Mouse (Mus musculus) cerebellum, postnatal 10 days (tissue): ENCODE results near the gene Il17d.

Source experiments
- DNase-seq, 2 experiments: peaks; one replicate each; pipeline ENCODE4 v3.0.0; 2021; ENCODE audit warnings: mixed read lengths in 2 of 2

The Il17d gene

DNA sequence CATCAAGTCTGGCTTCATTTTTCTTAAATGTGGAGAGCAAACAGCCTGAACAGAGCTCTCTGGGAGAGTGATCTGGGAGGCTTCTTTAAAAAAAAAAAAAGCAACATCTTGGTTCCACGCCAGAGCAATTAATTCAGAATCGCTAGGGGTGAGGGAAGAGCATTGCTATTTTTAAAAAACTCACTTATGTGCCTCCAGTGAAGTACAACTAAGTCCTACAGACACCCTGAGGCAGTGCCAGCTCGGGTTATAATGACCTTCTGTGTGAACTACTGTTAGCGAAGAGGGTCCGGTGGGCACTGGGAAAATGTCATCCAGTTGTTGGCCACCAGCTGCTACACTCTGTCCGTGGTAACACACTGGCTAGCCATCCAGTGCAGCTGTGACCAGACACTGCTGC, 11.1 kb downstream of the Il17d start:
- peak; percentile 31 to 35 for DNase-seq

DNA sequence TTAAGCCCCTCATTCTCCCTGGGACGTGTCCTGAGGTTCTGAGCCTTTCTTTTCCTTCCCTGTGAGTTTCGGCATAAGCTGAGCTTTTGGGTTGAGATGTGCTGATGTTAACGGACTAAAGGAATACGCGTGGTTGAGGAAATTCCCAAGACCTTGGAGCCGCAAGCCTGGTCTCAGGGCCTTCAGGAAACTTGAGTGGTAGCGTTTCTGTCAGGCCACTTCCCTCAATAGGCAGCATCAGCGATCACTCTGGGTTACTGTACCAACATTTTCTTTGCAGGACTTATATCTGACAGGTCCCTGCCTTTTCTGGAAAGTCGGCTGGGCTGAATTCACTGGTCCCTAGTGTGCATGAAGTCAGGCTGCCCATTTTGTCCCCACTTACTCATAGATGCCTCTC, 12.2 kb downstream of the Il17d start:
- DNase-seq: no peak

DNA sequence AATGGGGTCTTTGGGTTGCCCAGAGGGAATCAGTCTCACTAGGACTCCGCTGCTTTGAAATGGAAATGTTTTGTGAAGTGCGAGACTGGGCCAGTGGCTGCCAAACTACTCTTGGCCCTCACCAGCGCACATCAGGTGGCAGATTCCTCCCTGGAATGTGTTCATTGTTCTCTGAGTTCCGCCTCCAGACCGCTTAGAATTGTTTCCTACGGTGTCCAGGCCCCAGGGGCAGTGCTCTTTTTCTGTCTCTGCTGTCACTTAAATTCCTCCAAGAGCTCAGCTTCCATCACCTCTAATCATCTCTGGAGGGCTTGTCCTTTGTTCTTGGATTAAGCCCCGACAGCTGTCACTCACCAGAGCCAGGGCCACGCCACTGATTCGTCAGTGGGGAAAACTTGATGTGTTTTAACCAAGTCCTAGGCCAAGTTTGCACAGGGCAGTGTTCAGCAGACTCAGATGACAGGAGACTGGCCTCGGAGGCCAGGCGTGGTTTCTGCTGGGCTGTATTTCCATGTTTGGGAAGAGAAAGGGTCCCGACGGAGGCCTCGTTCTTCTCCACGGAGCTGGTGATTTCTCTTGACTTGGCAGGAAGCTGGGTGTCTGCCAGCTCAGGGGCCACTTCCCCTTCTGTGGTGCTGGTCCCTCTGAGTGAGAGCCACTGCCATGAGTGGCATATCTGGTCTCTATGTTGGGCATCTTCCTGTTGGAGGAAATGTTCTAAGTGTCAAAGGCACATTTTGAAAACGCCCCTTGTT, 12.9 kb downstream of the Il17d start:
- peak; percentile 50 to 52 for DNase-seq

DNA sequence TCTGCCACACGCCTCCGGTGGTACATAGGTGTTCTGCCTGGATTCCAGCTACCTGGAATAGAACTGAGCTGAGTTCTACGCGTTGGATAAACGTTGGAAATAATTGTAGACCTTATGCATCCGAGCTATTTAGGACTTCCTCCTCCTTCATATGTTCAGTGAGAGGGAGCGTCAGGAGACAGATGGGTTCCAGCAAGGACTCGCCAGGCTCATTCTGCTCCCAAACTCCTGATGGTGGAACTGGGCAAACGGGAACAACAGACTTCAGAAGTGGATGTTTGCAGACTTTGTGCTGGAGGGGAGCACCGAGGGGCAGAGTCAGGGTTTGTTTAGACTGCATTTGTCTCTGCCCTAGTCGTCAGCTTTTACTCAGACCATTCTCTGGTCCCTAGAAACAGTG, 16.1 kb downstream of the Il17d start:
- DNase-seq: no peak

DNA sequence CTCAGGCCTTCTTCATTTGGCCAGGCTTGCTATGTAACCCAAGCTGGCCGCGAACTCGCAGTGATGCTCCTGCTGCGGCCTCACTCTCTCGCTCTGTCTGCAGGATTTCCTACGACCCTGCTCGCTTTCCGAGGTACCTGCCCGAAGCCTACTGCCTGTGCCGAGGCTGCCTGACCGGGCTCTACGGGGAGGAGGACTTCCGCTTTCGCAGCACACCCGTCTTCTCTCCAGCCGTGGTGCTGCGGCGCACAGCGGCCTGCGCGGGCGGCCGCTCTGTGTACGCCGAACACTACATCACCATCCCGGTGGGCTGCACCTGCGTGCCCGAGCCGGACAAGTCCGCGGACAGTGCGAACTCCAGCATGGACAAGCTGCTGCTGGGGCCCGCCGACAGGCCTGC, 17.7 kb downstream of the Il17d start:
- no peak for DNase-seq

DNA sequence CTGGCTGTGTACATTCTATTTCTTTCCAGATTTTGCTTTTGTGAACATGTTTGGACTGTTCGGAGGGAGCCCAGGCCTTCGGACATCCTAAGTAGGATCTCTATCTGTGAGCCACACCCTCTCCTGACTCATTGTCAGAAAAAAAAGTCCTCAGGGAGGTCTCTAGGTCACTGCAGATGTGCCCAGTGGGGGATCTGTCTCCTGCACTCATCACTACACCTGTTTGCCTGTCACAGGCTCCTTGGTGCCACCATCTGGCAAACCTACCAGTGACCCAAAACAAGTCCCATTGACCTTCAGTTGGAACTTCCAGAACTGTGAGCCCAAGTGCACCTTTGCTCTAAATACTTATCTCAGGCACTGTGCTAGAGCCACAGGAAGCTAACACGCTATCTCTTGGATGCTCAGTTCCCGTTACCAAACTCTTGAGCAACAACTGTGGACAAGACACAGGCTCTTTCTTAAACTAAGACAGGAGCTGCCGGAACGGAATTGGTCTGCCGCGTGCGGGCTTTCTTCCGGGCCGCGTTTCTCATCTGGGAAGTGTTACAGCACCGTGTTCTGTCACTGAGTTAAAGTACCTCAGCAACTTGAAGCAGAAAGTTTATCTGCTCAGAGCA, 19.0 kb downstream of the Il17d start:
- no peak for DNase-seq

DNA sequence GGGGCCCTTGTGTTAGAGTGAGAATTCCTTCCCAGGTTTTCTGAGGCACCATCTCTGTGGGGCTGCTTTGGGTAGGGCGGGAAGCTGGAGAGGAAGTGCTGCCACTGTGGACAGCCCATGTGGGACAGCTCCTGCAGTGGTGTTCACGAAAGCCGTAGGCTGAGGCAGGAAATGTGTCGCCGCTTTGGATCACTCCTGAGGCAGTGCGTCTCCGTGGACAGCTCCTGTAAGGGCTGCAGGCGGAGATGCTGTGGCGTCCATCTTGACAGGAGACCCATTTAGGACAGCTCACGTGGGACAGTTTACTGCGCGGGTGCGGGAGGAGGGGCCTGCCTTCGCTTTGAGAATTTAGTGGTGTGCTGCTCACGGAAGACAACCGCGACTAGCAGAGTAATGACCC, 20.9 kb downstream of the Il17d start:
- DNase-seq: no peak

DNA sequence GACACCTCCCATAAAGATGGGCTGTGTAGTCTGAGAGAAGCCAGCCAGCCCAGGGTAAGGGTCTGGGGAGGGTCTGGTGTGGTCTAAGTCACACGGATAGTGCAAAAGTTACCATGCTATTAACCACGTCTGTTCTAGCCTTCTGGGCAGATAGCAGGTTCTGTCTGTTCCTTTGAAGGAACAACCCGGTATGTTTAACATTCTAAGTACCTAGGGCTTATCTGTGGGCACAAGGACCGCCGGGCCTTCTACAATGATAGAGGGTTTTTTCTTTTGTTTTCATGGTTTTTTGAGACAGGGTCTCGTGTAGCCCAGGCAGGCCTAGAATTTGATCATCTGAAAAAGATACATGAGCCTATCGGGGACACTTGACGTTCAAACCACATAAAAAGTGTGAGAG, 21.6 kb downstream of the Il17d start:
- DNase-seq: no peak

DNA sequence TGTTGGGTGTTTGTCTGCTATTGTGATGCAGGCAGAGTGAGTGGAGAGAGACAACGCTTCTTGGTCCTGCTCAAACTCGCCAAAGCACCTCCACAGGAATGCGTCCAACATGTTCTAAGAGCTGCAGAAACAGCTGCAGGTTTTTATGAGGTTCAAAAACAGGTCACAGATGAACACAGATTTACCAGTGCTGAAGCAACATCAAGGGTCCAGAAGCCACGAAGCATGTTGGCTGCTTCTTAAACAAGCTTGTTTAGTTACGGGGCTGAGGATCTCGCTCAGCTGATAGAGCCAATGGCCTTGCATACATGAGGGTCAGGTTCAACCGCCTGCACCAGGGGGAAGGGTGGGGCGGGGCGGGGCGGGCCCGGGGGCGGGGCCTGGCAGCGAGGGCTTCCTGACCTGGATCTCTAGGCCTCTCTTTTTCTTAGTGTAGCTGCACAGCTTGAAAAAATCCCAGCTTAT, 22.0 kb downstream of the Il17d start:
- DNase-seq: no peak

DNA sequence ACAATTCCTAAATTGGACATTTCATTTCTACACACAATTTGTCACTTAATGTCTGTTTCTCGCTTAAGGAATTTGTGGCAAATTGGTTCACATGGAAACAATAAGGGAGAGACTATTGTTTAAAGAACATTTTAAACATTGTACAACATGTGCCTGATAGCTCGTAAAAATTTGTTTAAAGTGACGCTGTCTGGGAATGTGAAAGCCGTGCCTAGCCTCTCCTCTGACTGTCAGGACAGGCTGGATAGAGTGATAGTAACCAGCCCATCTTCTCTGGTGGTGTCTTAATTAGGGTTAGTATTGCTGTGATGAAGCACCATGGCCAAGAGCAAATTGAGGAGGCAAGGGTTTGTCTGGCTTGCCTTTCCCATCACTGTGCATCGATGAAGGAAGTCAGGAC, 22.5 kb downstream of the Il17d start:
- DNase-seq: no peak

DNA sequence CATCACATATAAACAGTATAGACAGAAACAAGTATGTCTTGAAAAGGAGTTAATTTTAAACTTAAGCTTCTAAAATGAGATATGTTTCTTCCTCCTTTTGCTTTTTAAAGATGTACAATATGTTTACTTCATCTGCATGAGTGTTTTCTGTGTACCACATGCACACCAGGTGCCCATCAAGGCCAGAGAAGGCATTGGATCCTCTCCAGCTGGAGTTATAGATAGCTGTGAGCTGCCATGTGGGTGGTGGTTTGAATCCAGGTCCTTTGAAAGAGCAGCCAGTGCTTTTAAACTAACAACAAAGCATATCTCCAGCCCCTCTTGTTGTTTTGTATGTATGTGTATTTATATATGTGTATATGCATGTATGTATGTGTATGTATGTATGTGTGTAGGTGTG, 28.4 kb downstream of the Il17d start:
- DNase-seq: no peak

DNA sequence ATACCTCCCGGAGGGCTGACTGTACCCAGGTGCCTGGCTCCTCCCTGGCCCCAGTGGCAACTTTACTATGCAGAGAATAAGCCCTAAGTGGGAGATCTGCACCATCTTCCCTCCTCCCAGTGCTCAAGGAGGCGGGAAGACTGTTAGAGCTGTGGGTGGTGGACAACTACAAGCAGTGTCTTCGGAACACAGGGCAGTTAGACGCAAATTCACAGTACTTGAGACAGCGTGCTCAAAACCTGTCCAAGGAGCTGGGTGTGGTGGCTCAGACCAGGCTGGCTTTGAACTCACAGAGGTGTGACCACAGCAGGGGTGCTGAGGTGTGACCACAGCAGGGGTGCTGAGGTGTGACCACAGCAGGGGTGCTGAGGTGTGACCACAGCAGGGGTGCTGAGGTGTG, 29.9 kb downstream of the Il17d start:
- no peak for DNase-seq

DNA sequence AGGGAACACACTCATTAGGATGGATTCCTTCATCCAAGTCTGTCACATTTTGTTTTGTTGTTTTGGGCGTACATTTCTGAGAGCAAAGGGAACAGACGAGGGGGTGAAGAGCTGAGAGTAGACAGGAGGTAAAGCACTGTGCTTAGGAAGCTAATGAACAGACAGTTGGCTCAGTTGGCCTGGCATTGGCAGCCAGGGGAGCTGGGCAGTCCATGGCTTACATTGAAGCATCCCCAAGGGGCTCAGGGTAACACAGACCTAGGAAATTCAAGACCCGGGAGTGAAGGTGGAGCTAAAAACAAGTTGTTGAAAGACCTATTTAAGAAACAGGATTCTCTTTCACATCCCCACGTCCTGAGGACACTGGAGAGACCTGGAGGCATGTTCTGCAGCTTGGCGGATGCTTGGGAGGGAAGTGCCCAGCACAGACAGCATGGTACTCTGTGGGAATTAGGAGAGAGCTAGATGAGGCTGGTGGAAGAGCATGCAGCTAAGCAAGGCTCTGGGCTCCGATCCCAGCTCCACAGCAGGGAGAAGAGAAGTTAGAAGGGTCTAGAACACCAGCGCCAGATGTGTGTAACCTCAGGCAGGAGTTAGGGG, 31.0 kb downstream of the Il17d start:
- peak; percentile 45 to 56 for DNase-seq

DNA sequence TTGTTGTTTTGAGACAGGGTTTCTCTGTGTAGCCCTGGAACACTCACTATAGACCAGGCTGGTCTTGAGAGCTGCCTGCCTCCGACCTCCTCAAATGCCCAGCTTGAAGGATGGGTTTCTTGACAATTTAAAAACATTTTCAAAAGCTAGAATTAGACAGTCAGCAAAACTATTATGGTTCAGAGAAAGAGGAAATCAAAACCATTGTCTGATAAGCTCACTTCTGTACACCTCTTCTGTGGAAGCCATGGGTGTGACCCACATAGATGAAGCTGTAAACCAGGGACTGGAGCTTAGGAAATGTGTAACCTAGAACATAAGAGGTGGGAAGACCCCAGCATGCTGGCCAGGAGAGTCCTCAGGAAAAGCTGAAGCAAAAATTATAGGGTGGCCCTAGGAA, 32.3 kb downstream of the Il17d start:
- no peak for DNase-seq

DNA sequence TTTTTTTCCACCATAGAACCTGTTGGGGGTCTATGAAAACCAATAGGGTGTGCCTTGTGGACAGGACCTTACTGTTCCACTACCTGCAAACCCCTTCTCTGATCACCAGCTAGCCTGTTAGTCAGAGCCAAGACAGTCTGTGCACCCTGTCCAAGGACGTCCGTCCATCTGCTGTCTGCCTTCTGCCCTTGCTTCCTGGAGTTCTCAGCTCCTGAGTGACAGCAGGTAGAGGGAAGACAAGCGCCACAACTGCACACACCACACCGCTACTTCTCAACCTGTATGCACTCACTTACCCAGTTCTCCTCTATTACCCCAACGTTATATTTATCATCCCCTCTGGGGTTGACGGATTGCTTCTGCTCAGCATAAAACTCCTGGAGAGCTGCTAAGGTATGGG, 41.0 kb downstream of the Il17d start:
- no peak for DNase-seq

DNA sequence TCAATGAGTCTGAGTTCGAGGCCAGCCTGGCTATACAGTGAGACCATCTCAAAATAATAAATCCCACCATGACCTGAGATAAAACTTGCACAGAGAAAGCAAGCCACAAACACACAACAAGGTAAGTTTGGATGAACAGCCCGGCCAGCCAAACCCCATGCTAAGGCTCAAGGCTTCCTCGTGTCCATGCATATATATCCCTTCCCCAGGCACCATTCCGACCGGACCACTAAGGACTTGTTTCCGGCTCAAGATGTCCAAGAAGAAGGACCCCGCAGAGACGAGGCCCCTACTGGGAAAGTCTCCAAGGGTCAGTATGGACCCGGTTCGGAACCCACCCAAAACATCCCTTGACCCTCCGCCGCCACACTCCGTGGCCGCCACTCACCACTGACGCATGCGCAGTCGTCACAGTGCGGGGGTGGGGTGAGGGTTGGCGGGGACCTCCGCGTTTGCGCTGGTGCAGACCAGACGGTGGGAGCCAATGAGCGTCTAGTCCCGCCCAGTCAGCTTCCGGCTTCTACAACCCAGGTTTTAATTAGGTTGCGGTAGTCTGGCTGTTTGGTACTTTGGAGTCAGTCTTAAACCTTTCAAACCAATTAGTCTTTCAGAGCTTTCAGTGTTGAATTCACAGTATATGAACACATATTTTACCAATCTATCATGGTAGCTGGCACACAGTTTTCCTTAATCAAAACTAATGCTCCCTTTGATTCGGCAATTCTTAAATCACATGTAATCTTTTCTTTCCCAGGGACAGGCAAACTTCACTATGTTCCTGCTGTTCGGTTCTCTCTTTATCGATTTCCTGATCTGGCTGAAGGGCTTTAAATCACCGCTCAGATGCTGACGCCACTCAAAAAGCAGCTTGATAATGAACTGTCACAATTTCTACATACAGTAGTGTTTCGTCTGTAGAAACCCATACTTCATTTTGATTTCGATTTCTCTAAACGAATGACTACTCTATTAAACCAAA, 46.9 kb downstream of the Il17d start, which contains the start of gene Eef1akmt1:
Gene Eef1akmt1 (minus strand): TSS at position 458 of the 979 bp plus-strand sequence.
- peak; percentile 99 for DNase-seq

DNA sequence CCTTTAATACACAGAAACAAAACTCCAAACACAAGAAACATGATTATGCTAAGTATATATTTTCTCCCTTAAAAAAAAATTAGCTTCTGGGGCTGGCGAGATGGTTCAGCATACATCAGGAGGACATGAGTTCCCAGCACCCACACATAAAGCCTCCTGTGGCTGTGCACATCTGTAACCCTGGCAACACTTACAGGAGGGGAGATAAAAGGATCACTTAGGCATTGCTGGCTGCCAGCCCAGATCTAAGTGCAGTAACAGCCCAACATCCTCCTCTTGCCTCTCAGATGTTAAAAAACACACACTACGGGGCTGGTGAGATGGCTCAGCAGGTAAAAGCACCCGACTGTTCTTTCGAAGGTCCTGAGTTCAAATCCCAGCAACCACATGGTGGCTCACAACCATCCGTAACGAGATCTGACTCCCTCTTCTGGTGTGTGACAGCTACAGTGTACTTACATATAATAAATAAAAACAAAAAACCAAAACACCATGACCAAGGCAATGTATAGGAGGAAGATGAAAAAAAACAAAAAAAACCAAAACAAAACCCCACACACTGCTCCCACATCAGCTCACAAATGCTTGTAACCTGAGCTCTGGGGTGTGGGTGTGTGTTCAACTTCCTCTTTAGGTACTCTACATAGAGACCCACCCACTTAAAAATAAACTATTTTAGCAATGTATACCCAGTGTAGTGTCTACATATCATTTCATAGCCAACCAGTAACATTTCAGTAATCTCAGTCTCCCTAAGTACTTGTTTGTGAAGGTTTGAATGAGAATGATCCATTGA, 50.4 kb downstream of the Il17d start:
- no peak for DNase-seq

DNA sequence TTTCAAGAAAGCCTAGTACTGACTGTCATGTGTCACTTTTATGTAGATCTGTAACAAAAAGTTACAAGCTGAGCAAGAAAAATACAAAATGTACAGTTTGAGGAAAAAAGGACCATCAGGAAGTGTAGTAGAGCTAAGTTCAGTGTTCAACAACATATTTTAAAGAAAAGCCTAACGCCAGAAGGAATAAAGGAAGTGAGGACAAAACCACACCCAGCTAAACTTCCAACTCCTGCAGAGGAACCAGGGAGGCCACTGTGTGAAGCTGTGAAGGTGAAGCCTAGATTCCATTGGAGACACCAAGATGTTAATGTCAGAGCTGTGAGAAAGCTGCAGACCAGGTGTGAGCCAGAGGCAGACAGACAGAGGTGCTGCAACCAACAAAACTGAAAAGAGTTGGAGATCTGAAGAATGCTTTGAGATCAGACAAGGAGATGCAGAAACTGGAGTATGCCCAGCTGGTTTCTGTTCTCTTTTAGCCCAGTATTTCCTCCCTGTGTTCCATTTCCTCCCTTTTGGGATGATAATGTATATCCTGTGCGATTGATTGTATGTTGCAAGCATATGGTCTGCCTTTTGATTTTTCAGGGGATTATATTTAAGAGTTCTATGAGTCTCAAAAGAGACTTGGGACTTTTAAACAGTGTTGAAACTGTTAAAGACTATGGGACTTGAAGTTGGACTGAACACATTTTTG, 51.9 kb downstream of the Il17d start:
- no peak for DNase-seq

DNA sequence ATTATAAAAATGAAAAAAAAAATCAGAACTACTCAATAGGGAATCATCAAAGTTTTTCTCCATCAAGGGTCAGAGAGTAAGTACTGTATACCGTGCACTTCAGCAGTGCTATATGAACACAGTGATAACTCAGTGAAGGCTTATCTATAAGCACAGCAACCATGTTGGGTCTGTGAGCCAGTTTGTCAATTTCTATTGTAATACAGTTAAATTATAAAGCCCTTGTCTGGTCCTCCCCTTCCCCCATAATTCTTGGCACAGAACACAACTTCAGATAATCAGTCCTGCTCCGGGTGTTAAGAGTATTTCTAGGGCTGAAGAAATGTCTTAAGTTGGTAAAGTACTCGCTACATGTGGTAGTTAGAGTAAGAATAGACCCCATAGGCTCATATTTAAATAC, 67.3 kb downstream of the Il17d start:
- no peak for DNase-seq
